Mouse (Mus musculus) ES-Bruce4 (cell line): ENCODE measurements around the gene Nkx2-5. TPM values are rescaled to one million over a fixed set of nuclear protein-coding genes. Genes with fewer than 3 reads are reported as not detected.

Source experiments
- H3K27ac ChIP-seq: 2 replicates; pipeline ENCODE4 v1.5.1; 2012; ENCODE audit warnings: low read length, inconsistent platforms; ENCODE audit not compliant: insufficient read depth
- H3K27me3 ChIP-seq: 2 replicates; pipeline ENCODE4 v1.6.1; 2012; ENCODE audit warnings: mild to moderate bottlenecking, low read length, inconsistent platforms; ENCODE audit not compliant: control insufficient read depth, poor library complexity, insufficient read depth, severe bottlenecking
- H3K36me3 ChIP-seq: 2 replicates; pipeline ENCODE4 v1.6.1; 2012; ENCODE audit warnings: inconsistent platforms, mild to moderate bottlenecking, low read length, moderate library complexity; ENCODE audit not compliant: control insufficient read depth, poor library complexity, insufficient read depth, severe bottlenecking
- H3K4me1 ChIP-seq: one replicate; pipeline ENCODE4 v1.8.1; 2011; ENCODE audit warnings: low read length; ENCODE audit not compliant: control insufficient read depth, insufficient read depth
- H3K4me3 ChIP-seq: 2 replicates; pipeline ENCODE4 v1.5.1; 2011; ENCODE audit warnings: low read depth, mild to moderate bottlenecking, low read length
- H3K9ac ChIP-seq: 2 replicates; pipeline ENCODE4 v1.6.1; 2012; ENCODE audit warnings: low read depth, mild to moderate bottlenecking, inconsistent platforms; ENCODE audit not compliant: poor library complexity, severe bottlenecking
- H3K9me3 ChIP-seq: replicated peaks from 2 replicates; pipeline ENCODE4 v1.6.1; 2012; ENCODE audit warnings: mild to moderate bottlenecking, low read length, inconsistent platforms; ENCODE audit not compliant: control insufficient read depth, poor library complexity, insufficient read depth, severe bottlenecking
- CTCF ChIP-seq: IDR thresholded peaks from one replicate; pipeline ENCODE4 v1.8.1; 2011; ENCODE audit warnings: low read depth, low read length
- EP300 ChIP-seq: IDR thresholded peaks from 2 replicates; pipeline ENCODE4 v1.6.1; 2011; ENCODE audit warnings: low read depth, low read length; ENCODE audit not compliant: insufficient read depth
- POLR2A ChIP-seq: IDR thresholded peaks from one replicate; pipeline ENCODE4 v1.8.1; 2011; ENCODE audit warnings: low read length; ENCODE audit not compliant: insufficient read depth
- polyA plus RNA-seq: library from polyadenylated mRNA; stranded (reverse); fragments of >200 nt; gene quantifications from 2 replicates; pipeline ENCODE4 v1.2.4, GENCODE M21; 2011; ENCODE audit warnings: low read depth; ENCODE audit not compliant: missing spikeins, insufficient read depth, insufficient read length

Gene Nkx2-5
- polyA plus RNA-seq, 1 experiment: not detected

- Histone ChIP-seq H3K9me3 (no peaks in the 10 kb centered on the region), H3K4me3 (peak overlapping the region; percentile 43), H3K27me3 (peaks cover 40% of the 10 kb centered on the region), H3K36me3 (no peaks in the 10 kb centered on the region), H3K27ac (no peak overlapping the region), H3K4me1 (peaks cover 2% of the 10 kb centered on the region), H3K9ac (peak overlapping the region; percentile 8)
- TF ChIP-seq POLR2A (no peak), CTCF (no peak), EP300 (no peak)
Measured at GRCm38 (mm10) chr17:26839718-26840438, 4.9 kb downstream of the Nkx2-5 start.

- Histone ChIP-seq H3K36me3 (no peaks in the 10 kb centered on the region), H3K27me3 (peaks cover 33% of the 10 kb centered on the region), H3K9me3 (no peaks in the 10 kb centered on the region), H3K27ac (no peak overlapping the region), H3K4me3 (peak overlapping the region; percentile 43), H3K9ac (peak overlapping the region; percentile 8), H3K4me1 (peaks cover 2% of the 10 kb centered on the region)
- TF ChIP-seq CTCF (no peak), EP300 (no peak), POLR2A (no peak)
Measured at GRCm38 (mm10) chr17:26838911-26839717, 5.7 kb downstream of the Nkx2-5 start.

GRCm38 (mm10) chr17:26838191-26838910 lies 6.5 kb downstream of the Nkx2-5 start:
- Histone ChIP-seq H3K27ac (no peak overlapping the region), H3K9me3 (no peaks in the 10 kb centered on the region), H3K4me1 (peaks cover 2% of the 10 kb centered on the region), H3K36me3 (no peaks in the 10 kb centered on the region), H3K4me3 (peak overlapping the region; percentile 43), H3K27me3 (peaks cover 27% of the 10 kb centered on the region), H3K9ac (peak overlapping the region; percentile 8; the same call in 1 of the 2 replicates)
- TF ChIP-seq EP300: no peak
- no peak for TF ChIP-seq CTCF
- TF ChIP-seq POLR2A: no peak

- peaks cover 25% of the 10 kb centered on the region for H3K27me3 ChIP-seq
- no peak overlapping the region for H3K27ac ChIP-seq
- peaks cover 2% of the 10 kb centered on the region for H3K4me1 ChIP-seq
- H3K36me3 ChIP-seq: no peaks in the 10 kb centered on the region
- no peak for TF ChIP-seq EP300
- no peak for TF ChIP-seq POLR2A
- no peak for TF ChIP-seq CTCF
- no peaks in the 10 kb centered on the region for H3K9me3 ChIP-seq
- no peak overlapping the region for H3K4me3 ChIP-seq
- H3K9ac ChIP-seq: no peak overlapping the region
Measured at GRCm38 (mm10) chr17:26837546-26837985, 7.2 kb downstream of the Nkx2-5 start.

- Histone ChIP-seq H3K4me3 (no peak overlapping the region), H3K36me3 (no peaks in the 10 kb centered on the region), H3K27me3 (peaks cover 22% of the 10 kb centered on the region), H3K4me1 (peaks cover 2% of the 10 kb centered on the region), H3K9me3 (no peaks in the 10 kb centered on the region), H3K27ac (no peak overlapping the region), H3K9ac (no peak overlapping the region)
- TF ChIP-seq CTCF: no peak
- TF ChIP-seq POLR2A: no peak
- no peak for TF ChIP-seq EP300
Measured at GRCm38 (mm10) chr17:26836786-26837545, 7.8 kb downstream of the Nkx2-5 start.
